Mouse (Mus musculus) 416B (cell line): Measurements from ENCODE around the gene Olfr709-ps1.
"Not testable (repeated sequence)": the region's sequence is repeated elsewhere in the genome, so short reads cannot be mapped to it uniquely, and the experiment has no call there.

Experiments used
- DNase-seq: peaks from one replicate; pipeline ENCODE4 v3.0.0; 2011; ENCODE audit warnings: low read depth

Olfr709-ps1 gene

GRCm38 (mm10) chr7:106932119-106932518 lies at the start of gene Olfr709-ps1:
Gene Olfr709-ps1 (minus strand): TSS chr7:106932219.
- DNase-seq, result no peak

- DNase-seq, result no peak
Measured at GRCm38 (mm10) chr7:106975353-106975752, 43.3 kb upstream of the Olfr709-ps1 start, which contains the start of gene Olfr711. Gene Olfr711 (minus strand): TSS chr7:106975453.

GRCm38 (mm10) chr7:106967503-106967902 lies 35.5 kb upstream of the Olfr709-ps1 start:
- DNase-seq, result peak; percentile 61

GRCm38 (mm10) chr7:106963837-106964236 lies 31.8 kb upstream of the Olfr709-ps1 start, which contains the start of gene Olfr6:
Gene Olfr6 (minus strand): TSS chr7:106963937.
- no peak for DNase-seq

- no peak for DNase-seq
Measured at GRCm38 (mm10) chr7:106948212-106948611, 16.2 kb upstream of the Olfr709-ps1 start, which contains the start of gene Olfr710. Gene Olfr710 (minus strand): TSS chr7:106948312.

- not testable (repeated sequence) for DNase-seq
Measured at GRCm38 (mm10) chr7:106920961-106921360, 11.1 kb downstream of the Olfr709-ps1 start.

GRCm38 (mm10) chr7:106907676-106908075 lies 24.3 kb downstream of the Olfr709-ps1 start, which contains the start of gene Olfr1532-ps1:
Gene Olfr1532-ps1 (plus strand): TSS chr7:106908001.
- DNase-seq, result peak; percentile 11

GRCm38 (mm10) chr7:106901141-106901540 lies 30.9 kb downstream of the Olfr709-ps1 start, which contains the start of gene Olfr707:
Gene Olfr707 (minus strand): TSS chr7:106901241.
- not testable (repeated sequence) for DNase-seq

- DNase-seq, result no peak
Measured at GRCm38 (mm10) chr7:106888062-106888461, 44.0 kb downstream of the Olfr709-ps1 start, which contains the start of gene Olfr706. Gene Olfr706 (minus strand): TSS chr7:106888162.

GRCm38 (mm10) chr7:106876791-106877190 lies 55.2 kb downstream of the Olfr709-ps1 start, which contains the start of gene Olfr705:
Gene Olfr705 (minus strand): TSS chr7:106876891.
- no peak for DNase-seq
